Comparison of ENCODE assay signal across 18 mouse cellular contexts in genomic region chr2:154755791-154756190, GRCm38 (mm10). TPM values are rescaled to one million over a fixed set of nuclear protein-coding genes. Genes with fewer than 3 reads are reported as not detected.
DNase-seq lines count a peak whose midpoint lies in the region; ATAC-seq and TF ChIP-seq lines count a peak whose summit lies in the region.
"Had no signal": no experiment of that assay in that cellular context is flagged by ENCODE, and none has a peak within 500 bp of the region (broad histone marks: within the 10 kb centered on the region; RNA-seq: fewer than 3 reads in every experiment).

No protein-coding gene starts in this region.

- DNase-seq in gastrocnemius, adult 2 months = no peak
- DNase-seq in gastrocnemius, postnatal 10 days = no peak
- no peak for DNase-seq in midbrain, postnatal 0 days (ENCODE audit: low spot score)
- no peak for DNase-seq in midbrain, embryonic 11.5 days (ENCODE audit: low spot score, missing footprints)
- DNase-seq in spleen, postnatal 4 days (ENCODE audit: low spot score in 2 of 2) = no peak
- no peak for DNase-seq in heart, postnatal 10 days
- DNase-seq: adrenal gland, adult 2 months; cerebellum, adult 11-12 months; left cerebral cortex, postnatal 4 days; lung, postnatal 10 days; spleen, adult 18-20 months; thymus, adult 18-20 months had no signal

- ATAC-seq in midbrain, postnatal 0 days (ENCODE audit: low FRiP score) = no peak
- no peak for ATAC-seq in midbrain, embryonic 11.5 days (ENCODE audit: low FRiP score)
- ATAC-seq in common myeloid progenitor, adult 5-6 weeks (replicated peaks; ENCODE audit: low read depth, poor library complexity, severe bottlenecking) = 0 out of 2 replicates have a peak, but pooled peaks have one; percentile 42
- no peak for ATAC-seq in midbrain, embryonic 15.5 days (replicated peaks)
- ATAC-seq: inflammation-experienced regulatory T-cells, adult 6 months had no signal

- intact Hi-C loops in gastrocnemius, adult 2 months (cut with DNase I) = loop anchor here (5.0 kb wide), 1 partner anchor 43 kb away; no protein-coding TSS in a partner anchor
- intact Hi-C loops in heart, postnatal 10 days (cut with DNase I) = no loop called here

- H3K9ac ChIP-seq in midbrain, postnatal 0 days (replicated peaks; ENCODE audit: low read length, poor library complexity, severe bottlenecking) = no peak overlapping the region
- H3K9ac ChIP-seq in midbrain, embryonic 11.5 days (ENCODE audit: low read length) = no peak overlapping the region
- no peak overlapping the region for H3K9ac ChIP-seq in midbrain, embryonic 15.5 days
- H3K9ac ChIP-seq: heart, embryonic 15.5 days had no signal

- no peak overlapping the region for H3K27ac ChIP-seq in gastrocnemius, adult 2 months
- H3K27ac ChIP-seq in midbrain, postnatal 0 days (ENCODE audit: low read depth, low read length) = no peak overlapping the region
- no peak overlapping the region for H3K27ac ChIP-seq in midbrain, embryonic 11.5 days (ENCODE audit: low read depth, low read length)
- H3K27ac ChIP-seq in midbrain, embryonic 15.5 days = no peak overlapping the region
- H3K27ac ChIP-seq: heart, embryonic 15.5 days had no signal

- H3K4me3 ChIP-seq in gastrocnemius, adult 2 months = no peak overlapping the region
- H3K4me3 ChIP-seq in midbrain, postnatal 0 days (ENCODE audit: low read depth, low read length) = no peak overlapping the region
- H3K4me3 ChIP-seq in midbrain, embryonic 11.5 days (ENCODE audit: low read depth, low read length) = no peak overlapping the region
- no peak overlapping the region for H3K4me3 ChIP-seq in midbrain, embryonic 15.5 days
- H3K4me3 ChIP-seq: heart, embryonic 15.5 days had no signal

- WGBS in midbrain, postnatal 0 days = 67% methylated on average over 6 of the region's 6 CpGs
- 56% methylated on average over 6 of the region's 6 CpGs for WGBS in midbrain, embryonic 11.5 days
- 57% methylated on average over 6 of the region's 6 CpGs for WGBS in midbrain, embryonic 15.5 days

- H3K36me3 ChIP-seq in midbrain, postnatal 0 days (ENCODE audit: insufficient read depth, low read length) = no peaks in the 10 kb centered on the region
- H3K36me3 ChIP-seq in midbrain, embryonic 11.5 days (ENCODE audit: control insufficient read depth, insufficient read depth, low read length) = no peaks in the 10 kb centered on the region
- no peaks in the 10 kb centered on the region for H3K36me3 ChIP-seq in midbrain, embryonic 15.5 days (replicated peaks)
- H3K36me3 ChIP-seq: heart, embryonic 15.5 days had no signal

- peak; percentile 53 for TF ChIP-seq CTCF in gastrocnemius, adult 2 months (IDR thresholded peaks at IDR 0.05)
- peak; percentile 38; the same call in 1 of the 2 replicates for TF ChIP-seq CTCF in midbrain, postnatal 0 days (IDR thresholded peaks at IDR 0.05)

- no peaks in the 10 kb centered on the region for H3K27me3 ChIP-seq in midbrain, postnatal 0 days (ENCODE audit: insufficient read depth, low read length)
- no peaks in the 10 kb centered on the region for H3K27me3 ChIP-seq in midbrain, embryonic 11.5 days (ENCODE audit: control insufficient read depth, insufficient read depth, low read length)
- H3K27me3 ChIP-seq in midbrain, embryonic 15.5 days (replicated peaks) = no peaks in the 10 kb centered on the region
- H3K27me3 ChIP-seq: heart, embryonic 15.5 days had no signal

- no peaks in the 10 kb centered on the region for H3K9me3 ChIP-seq in midbrain, postnatal 0 days (ENCODE audit: low read length)
- no peaks in the 10 kb centered on the region for H3K9me3 ChIP-seq in midbrain, embryonic 11.5 days (ENCODE audit: control insufficient read depth, low read length)
- no peaks in the 10 kb centered on the region for H3K9me3 ChIP-seq in midbrain, embryonic 15.5 days
- H3K9me3 ChIP-seq: heart, embryonic 15.5 days had no signal

- H3K4me1 ChIP-seq in midbrain, postnatal 0 days (ENCODE audit: insufficient read depth, low read length) = no peaks in the 10 kb centered on the region
- no peaks in the 10 kb centered on the region for H3K4me1 ChIP-seq in midbrain, embryonic 11.5 days (ENCODE audit: control insufficient read depth, insufficient read depth, low read length)
- H3K4me1 ChIP-seq in midbrain, embryonic 15.5 days = no peaks in the 10 kb centered on the region
- H3K4me1 ChIP-seq: heart, embryonic 15.5 days had no signal

- H3K4me2 ChIP-seq in midbrain, postnatal 0 days (ENCODE audit: low read depth, low read length, poor library complexity, severe bottlenecking) = no peak overlapping the region
- H3K4me2 ChIP-seq in midbrain, embryonic 11.5 days = no peak overlapping the region
- no peak overlapping the region for H3K4me2 ChIP-seq in midbrain, embryonic 15.5 days
- H3K4me2 ChIP-seq: heart, embryonic 15.5 days had no signal

RNA-seq across cellular contexts. Expression of gene Gm14214, which starts 14.0 kb away (rescaled TPM):
- not detected for total RNA-seq in gastrocnemius, adult 2 months (2021)
- not detected for total RNA-seq in gastrocnemius, postnatal 10 days (2021)
- not detected in 2 replicates for total RNA-seq in midbrain, postnatal 0 days (2014; rRNA removed)
- polyA plus RNA-seq in midbrain, postnatal 0 days (2015; fragmentation: Nextera tagmentation; extraction: Ambion mirVana) = not detected in 2 replicates
- polyA plus RNA-seq in midbrain, embryonic 11.5 days (2014; fragmentation: Nextera tagmentation; extraction: Ambion mirVana) = not detected in 2 replicates
- total RNA-seq in common myeloid progenitor, adult 5-6 weeks (2017) = not detected in 2 replicates
- not detected in 2 replicates for polyA plus RNA-seq in midbrain, embryonic 15.5 days (2015; fragmentation: Nextera tagmentation; extraction: Ambion mirVana)
- total RNA-seq in heart, postnatal 10 days (2021) = not detected
- total RNA-seq: adrenal gland, adult 2 months; layer of hippocampus, adult 18-20 months; left cerebral cortex, postnatal 4 days had no signal
- polyA plus RNA-seq: adrenal gland, adult 2 months; frontal cortex, adult 2 months; heart, embryonic 15.5 days; inflammation-experienced regulatory T-cells, adult 6 months had no signal

RNA-seq across cellular contexts. Expression of gene Raly, which starts 35.1 kb away (rescaled TPM):
- 10 to 100 TPM; 62.5 to 70.7 TPM for total RNA-seq in gastrocnemius, adult 2 months (2021)
- total RNA-seq in gastrocnemius, postnatal 10 days (2021) = 100 to 1,000 TPM; 129 to 134 TPM
- total RNA-seq in midbrain, postnatal 0 days (2014; rRNA removed) = 132 and 160 TPM in 2 replicates
- 18.4 and 19.3 TPM in 2 replicates for polyA plus RNA-seq in midbrain, postnatal 0 days (2015; fragmentation: Nextera tagmentation; extraction: Ambion mirVana)
- 56.9 and 66.8 TPM in 2 replicates for polyA plus RNA-seq in midbrain, embryonic 11.5 days (2014; fragmentation: Nextera tagmentation; extraction: Ambion mirVana)
- total RNA-seq in common myeloid progenitor, adult 5-6 weeks (2017) = 196 and 236 TPM in 2 replicates
- 25.3 and 34.1 TPM in 2 replicates for polyA plus RNA-seq in midbrain, embryonic 15.5 days (2015; fragmentation: Nextera tagmentation; extraction: Ambion mirVana)
- total RNA-seq in heart, postnatal 10 days (2021) = 100 to 1,000 TPM; 162 to 171 TPM

RNA-seq across cellular contexts. Expression of gene a, which starts 35.4 kb away (rescaled TPM):
- not detected for total RNA-seq in gastrocnemius, adult 2 months (2021)
- total RNA-seq in gastrocnemius, postnatal 10 days (2021) = not detected
- total RNA-seq in midbrain, postnatal 0 days (2014; rRNA removed) = 5.9 TPM in 1 of 2 replicates, not detected in the other
- polyA plus RNA-seq in midbrain, postnatal 0 days (2015; fragmentation: Nextera tagmentation; extraction: Ambion mirVana) = 1.1 and 2.3 TPM in 2 replicates
- 0.36 and 0.40 TPM in 2 replicates for polyA plus RNA-seq in midbrain, embryonic 11.5 days (2014; fragmentation: Nextera tagmentation; extraction: Ambion mirVana)
- total RNA-seq in common myeloid progenitor, adult 5-6 weeks (2017) = not detected in 2 replicates
- polyA plus RNA-seq in midbrain, embryonic 15.5 days (2015; fragmentation: Nextera tagmentation; extraction: Ambion mirVana) = 0.86 and 1.5 TPM in 2 replicates
- total RNA-seq in heart, postnatal 10 days (2021) = not detected
- total RNA-seq: adrenal gland, adult 2 months; layer of hippocampus, adult 18-20 months had no signal
- polyA plus RNA-seq: inflammation-experienced regulatory T-cells, adult 6 months had no signal
